Mouse (Mus musculus): ENCODE data around the gene Calml4.
A peak's percentile ranks its signal among the peaks of the same experiment; 100 is the strongest.
"Not testable (repeated sequence)": the region's sequence is repeated elsewhere in the genome, so short reads cannot be mapped to it uniquely, and the experiment has no call there.

The Calml4 gene

DNA sequence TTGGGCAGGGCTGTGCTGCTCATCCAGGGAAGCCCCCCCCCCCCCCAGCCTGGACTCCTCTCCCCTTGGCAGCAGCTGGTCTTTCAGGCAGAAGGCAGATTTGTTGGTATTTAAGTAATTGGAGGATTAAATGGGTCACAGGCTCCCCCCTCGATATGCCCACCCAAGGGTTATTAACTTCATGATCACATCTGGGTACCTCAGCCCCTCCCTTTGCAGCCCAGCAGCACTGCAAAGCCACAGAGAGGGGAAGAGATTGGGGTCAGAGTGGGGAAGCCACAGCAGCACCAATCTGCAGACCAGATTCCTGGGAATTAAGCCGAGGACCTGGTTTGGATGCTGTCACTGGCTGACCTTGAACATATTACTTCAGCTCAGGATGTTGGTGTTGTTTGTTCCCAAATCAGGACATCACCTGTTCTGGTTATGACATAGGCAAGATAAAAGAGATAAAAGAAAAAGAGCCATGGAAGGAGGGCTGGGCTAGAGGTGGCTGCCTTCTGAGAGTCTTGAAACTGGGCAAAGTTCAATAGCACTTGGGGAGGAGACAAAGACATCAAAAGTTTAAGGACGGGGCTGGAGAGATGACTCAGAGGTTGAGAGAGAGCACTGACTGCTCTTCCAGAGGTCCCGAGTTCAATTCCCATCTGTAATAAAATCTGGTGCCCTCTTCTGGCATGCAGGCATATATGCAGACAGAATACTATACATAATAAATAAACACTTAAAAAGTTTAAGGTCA lies 22.0 kb upstream of the Calml4 start:
- DNase-seq (ENCODE audit: low spot score): no peak

DNA sequence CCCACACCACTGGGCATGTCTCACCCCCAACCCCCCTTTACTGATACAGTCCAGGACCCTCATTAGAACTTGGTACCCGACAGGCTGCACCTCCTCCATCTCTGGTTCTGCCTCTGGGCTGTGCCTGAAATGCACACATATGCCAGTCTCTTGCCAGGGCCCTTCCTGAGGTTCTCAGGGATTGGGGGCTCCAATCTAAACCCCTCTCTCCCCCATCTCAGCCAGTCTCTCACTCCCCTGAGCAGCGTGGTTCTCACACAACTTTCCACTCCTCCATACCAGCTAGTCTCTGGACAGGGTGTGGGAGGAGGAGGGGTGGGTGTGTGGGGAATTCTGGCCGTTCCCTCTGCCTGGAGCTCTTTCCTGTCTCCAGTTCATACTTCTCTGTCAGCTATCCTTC lies 20.3 kb upstream of the Calml4 start:
- no peak for DNase-seq (ENCODE audit: low spot score)

DNA sequence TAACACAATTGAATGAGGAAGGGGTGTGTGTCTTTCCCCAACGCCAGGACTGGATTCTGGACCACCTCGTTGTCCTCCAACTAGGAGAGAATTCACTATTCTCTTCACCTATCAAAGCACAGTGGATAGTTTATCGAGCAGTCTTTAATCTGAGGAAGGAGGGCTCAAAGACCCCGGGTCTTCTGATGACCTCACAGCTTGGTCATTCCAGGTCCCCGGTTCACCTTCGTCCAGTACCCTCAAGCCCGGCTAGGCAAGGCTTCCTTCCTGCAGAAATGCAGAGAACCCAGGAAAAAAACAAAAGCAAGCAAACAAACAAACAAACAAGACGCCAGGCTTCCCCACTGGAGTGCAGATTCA lies 19.8 kb upstream of the Calml4 start:
- no peak for DNase-seq (ENCODE audit: low spot score)

DNA sequence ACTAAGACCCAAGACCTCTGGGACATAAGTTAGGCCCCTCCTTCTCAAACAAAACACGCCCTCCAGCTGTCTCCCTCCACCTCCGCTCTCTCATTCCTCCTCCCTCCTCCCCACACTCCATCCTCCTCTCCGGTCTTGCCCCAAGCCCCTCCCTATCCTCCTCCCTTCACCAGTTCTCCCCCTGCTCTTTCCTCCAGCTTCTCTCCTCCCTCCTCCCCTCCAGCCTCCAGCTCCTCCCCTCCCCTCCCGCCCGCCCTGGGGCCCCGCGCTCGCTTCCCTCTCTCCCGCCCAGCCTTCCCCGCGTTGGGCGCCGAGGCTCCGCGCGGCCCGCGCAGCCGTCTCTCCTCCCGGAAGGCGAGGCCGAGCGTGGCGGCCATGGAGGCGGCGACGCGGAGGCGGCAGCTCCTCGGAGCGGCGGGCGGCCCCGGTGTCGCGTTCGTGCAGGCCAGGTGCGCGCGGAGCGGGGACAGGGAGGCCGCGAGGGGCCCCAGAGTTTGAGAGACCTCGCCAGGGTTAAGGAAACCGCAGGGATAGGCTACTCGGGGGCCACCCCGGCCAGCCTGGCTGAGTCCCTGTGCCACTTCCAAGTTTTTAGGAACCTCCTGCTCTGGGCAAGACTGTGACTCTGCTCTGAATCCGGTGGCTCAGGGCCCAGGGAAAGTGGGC lies 19.2 kb upstream of the Calml4 start, which contains the start of gene Cln6:
TSS of gene Cln6 (plus strand) at position 280 of the 666 bp plus-strand sequence.
- no peak for DNase-seq (ENCODE audit: low spot score)

DNA sequence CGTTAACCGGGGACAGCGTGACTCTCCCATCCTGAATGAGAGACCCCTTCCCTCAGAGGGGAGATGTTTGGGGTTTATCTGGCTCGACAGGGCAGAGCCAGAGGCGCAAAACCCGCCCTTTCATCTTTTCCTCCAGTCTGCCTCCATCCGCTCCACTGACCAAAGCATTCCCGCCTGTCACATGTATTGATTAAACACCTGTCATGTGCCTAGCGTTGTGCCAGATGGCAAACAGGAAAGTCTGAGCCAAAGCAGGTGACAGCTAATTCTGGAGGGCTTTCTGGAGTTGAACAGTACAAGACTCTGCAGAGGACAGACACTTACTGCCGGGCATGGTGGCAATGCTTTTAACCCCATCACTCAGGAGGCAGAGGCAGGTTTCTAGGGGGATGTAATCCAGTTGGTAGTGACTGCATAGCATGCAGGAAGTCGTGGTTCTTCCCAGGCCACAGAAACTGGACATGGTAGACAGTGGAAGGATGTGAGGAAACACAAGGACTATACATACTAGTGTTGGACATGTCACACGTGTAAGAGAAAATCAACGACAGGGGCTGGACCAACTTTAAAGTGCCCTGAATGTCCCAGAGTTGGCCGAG lies 18.6 kb upstream of the Calml4 start:
- no peak for DNase-seq (ENCODE audit: low spot score)

DNA sequence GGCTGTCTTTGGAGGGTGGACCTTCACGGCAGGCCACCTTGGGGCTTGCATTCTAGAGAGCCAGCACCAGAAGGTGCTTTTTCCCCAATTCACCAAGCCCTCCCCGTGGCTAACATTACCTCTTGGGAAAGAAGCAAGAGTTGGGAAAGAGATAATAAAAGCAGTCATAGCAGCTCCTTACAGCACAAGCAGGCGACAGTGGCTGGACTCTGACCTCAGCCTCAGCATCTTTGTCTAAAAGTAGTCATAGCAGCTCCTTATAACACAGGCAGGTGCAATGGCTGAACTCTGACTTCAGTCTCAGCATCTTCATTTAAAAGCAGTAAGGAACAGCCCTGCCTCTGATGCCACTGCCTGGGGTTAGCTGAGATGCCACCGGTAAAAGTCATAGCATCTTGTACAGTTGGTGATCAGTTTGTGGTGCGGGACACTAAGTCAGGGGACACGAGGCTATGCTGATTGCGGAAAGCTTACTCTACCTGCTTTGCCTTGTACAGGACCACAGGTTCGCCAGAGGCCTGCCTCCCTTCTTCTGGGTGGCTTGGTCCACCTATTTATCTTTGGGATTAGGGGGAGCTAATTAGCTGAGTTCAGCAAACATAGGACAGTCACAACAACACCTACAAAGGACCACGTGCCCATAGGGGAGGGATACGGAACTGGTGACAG lies 14.4 kb upstream of the Calml4 start:
- DNase-seq (ENCODE audit: low spot score): no peak

DNA sequence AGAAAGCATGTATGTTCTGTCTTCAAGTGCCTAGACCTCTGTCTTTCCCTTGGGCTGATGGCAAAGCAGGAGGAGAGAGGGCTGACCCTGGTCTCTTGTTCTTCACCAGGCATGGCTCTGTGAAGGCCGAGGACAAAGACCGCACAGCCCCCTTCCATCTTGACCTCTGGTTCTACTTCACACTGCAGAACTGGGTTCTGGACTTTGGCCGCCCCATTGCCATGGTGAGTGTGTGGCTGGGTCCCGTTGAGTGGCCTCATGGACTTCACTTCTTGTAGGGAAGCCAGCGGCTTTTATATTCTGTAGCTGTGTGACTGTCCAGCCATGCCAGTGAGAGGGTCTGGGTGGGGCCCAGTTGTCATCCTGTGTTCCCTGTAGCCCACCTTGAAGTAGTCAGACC lies 13.4 kb upstream of the Calml4 start:
- DNase-seq (ENCODE audit: low spot score): no peak

DNA sequence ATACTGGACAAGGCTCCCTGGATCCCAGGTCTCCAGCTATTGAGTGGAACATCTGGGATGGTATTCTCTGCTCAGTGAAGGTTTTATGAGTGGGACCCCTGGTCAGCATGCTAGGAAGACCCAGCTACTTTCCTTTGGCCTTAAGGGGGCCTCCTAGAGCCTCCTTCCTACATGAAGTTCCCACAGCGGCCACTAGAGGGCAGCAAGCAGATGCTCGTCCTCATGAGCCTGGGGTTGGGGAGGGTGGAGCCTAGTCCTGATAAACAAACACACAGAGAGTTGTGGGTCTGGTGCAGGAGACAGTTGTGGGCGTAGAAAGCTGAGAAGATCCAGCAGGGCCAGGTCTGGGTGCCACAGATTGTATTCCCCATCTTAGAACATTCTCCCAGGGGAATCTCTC lies 10.2 kb upstream of the Calml4 start:
- DNase-seq (ENCODE audit: low spot score): peak; percentile 56

DNA sequence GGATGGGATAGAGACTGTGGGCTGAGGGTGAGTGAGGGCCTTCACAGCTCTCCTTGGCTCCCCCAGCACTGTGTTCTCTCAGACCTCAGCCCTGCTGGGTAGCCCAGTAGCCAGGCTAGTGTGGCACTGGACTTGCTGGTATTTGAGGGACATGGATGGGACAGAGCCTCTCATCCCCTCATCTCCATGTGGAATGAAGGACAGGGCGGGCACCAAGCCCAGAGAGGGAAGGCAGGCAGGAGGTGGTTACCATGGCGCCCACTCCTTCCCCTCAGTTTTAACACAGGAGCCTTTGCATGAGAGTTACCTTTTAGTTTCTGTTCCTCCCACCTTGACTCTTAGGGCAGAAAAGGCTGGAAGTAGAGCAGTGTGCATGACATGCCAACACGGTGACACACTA lies 9.2 kb upstream of the Calml4 start:
- no peak for DNase-seq (ENCODE audit: low spot score)

DNA sequence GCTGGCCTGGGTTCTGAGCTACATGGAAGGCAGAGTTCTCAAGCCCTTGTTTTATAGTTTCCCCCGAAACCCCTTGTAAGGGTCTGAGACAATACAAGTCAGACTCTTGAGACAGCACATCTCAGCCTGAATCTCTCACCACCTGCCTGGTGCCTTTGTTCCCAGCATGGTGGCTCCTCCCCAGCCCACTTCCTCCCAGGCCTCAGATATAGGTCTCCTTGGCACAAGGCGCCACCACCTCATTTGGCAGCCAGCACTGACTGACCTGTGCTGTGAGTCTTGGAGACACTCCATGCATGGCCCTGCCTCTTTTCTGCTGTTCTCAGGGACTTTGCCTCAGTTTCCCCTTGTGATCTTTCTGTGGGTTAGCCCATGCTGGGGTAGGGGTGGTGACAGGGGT lies 6.3 kb upstream of the Calml4 start:
- no peak for DNase-seq (ENCODE audit: low spot score)

DNA sequence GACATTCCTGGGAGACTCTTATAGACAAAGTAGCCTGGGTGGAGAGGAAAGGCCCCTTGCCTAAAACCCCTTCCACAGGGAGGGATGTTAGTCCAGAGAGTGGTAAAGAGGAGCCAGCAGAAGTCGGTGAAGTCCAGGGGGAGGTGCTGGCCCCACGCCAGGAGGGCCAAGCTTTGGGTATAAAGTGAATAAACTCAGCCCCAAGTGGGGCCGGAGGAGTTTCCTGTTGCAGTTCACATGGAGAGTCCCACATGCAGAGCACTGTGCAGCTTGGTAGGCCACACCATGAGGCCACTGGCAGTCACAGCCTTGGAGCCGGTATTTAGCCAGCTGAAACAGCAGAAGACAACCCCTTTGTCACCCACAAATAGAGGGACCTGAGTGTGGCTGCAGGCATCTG lies 3.4 kb upstream of the Calml4 start:
- DNase-seq (ENCODE audit: low spot score): no peak

DNA sequence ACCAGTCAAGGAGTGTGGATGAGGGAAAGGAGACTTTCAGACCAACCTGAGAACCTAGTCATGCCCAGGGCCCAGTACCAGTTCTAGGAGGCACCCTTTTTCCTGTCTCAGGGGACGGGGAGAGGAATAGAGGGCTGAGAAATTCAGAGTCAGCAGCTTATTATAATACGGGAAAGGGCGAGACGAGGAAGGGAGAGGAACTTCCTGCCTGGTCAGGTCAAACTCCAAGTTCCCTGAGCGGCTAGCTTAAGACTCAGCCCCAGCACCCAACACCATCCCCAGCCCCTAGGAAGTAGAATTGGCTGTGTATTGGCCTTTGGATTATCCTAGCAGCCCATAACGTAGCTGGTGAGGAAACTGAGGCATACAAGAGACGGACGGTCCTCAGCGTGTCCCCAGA lies 664 bp upstream of the Calml4 start:
- no peak for DNase-seq (ENCODE audit: low spot score)

DNA sequence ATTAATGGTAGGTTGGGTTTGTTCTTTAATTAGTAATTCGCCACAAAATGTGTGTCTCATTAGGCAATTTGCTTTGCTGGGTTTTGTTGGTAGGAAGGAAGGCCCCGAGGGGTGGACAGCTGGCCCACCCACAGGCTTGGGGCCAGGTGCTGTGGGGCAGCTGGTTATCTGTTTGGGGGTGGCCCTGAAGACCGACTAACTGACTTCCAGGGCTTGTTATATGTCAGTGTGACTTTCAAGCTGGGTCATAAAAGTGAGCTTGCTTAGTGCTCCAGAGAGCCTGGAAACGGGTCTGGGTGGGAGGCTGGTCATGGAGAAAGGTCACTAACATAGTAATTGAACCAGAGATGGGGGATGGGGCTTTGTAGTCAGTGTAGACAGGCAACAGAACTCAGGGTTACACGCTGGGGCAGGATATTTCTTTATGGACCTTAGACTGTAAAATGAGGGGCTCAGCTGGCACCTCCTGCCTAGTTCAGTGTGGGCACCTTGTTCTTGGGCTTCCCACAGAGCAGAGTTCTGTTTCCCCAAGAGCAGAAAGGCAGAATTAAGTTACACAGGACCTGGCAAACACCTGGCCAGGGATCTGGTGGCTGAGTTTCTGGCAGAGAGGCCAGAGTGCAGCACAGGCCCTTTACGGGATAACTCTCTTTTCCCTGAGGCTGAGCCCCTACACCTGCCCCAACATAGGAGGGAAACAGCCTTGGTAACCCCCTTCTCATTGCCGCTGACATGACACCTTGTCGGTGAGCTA lies 563 bp downstream of the Calml4 start:
- DNase-seq (ENCODE audit: low spot score): no peak

DNA sequence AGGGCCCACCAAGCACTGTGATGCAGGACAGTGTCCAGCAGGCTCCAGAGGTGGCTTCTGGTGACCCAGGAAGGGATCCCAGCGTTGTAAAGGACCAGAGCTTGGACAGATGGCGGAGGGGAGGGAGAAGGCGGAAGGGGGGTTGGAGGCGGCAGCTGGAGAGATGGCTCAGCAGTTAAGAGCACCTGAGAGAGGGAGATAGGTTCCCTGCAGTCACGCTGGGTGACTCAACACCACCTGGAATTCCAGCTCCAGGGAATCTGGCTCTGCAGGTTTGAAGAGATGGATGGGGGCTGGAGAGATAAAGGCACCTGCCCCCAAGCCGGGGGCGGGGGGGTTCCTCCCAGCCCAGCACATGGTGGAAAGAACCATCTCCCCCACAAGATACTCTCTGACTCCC lies 2.2 kb downstream of the Calml4 start:
- not testable (repeated sequence) for DNase-seq (ENCODE audit: low spot score)

DNA sequence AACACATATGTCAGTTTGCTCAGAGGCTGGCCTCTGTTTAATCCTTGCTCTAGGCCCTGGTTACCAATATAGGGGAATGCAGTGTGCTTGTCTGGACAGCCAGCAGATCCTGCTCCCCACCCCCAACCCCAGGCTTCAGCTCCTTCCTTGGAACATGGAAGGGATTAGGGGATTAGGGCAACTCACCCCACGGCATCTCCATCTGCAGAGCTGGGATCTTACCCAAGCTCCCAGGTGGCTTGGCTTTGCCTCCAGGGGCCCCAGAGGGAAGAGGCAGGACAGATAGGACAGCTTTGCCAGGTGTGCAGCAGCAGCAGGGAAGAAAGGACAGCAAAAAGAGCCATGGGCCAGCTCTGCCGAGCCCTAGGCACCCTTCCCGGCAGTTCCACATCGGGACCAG lies 3.0 kb downstream of the Calml4 start:
- DNase-seq (ENCODE audit: low spot score): no peak

DNA sequence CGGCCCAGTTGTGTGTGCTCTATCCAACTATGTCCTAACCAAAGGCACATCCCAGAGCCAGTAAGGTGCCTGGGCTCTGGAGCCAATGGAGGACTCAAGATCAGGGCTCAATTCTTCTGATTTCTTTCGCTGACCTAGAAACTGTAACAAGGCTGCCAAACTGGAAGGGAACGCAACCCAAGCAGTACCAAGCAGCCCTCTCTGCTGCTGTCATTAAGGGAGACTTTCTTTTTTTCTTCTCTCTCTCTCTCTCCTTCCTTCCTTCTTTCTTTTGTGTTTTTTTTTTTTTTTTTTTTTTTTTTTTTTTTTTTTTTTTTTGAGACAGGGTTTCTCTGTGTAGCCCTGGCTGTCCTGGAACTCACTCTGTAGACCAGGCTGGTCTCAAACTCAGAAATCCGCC lies 11.4 kb downstream of the Calml4 start:
- DNase-seq (ENCODE audit: low spot score): not testable (repeated sequence)

DNA sequence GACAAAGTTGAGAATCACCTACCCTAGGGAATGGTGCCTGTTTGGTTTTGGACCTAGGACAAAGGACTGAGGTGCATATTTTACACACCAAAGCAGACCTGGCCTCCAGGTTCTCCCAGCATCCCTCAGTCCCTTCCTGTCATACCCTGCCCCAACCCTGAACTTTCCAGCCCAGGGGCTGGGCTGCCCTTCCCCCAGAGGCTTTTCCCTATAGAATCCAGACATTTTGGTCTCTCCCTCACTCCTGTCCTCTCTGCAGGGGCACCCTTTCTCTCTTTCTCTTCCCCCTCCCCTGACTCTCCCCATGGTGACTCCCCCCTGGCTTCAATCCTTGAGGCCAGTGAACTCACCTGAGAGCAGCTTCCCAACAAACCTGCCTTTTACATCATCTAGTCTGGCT lies 12.8 kb downstream of the Calml4 start:
- DNase-seq (ENCODE audit: low spot score): no peak

DNA sequence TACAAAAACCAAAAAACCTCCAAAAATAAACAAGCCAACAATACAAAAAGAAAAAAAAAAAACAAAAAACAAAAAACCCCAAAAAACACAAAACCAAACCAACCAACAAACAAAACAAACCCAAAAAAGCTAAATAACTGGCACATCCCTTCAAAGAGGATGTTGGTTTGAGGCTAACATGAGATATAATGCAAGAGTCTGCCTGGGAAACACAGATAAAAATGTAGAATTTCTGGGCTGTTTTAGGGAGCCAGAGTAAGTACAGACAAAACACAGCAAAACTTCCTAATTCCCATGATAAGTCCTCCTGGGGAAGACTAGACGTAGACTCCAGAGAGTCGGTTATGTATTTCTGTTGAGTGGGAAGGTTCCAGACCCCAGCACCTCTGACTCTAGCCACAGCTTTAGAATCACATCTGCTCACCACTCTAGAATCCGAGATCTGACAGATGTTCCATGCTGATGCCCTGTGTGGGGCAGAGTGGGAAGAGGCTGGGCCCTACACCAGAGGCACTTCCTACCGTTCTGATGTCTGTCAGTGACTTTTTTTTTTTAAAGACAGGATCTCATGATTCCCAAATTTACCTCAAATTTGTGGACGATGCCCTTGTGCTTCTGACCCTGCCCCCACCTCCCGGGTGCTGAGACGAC lies 19.2 kb downstream of the Calml4 start:
- no peak for DNase-seq (ENCODE audit: low spot score)

DNA sequence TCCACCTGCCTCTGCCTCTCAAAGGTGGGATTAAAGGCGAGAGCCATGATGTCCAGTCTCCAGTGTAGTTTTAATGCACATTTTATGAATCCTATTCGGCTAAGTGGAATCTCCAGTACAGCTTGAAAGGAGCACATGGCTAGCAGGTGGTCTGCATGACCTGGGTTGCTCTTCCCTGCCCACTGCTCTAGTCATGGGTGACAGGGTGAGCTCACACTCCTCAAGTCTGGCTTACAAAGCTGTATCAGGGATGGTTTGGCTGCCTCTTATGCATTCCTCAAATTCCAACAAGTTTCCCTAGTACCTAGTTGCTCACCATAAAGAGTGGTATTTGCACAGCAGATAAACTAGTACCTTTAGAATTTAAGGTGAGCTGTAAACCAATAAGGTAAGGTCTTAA lies 19.9 kb downstream of the Calml4 start:
- no peak for DNase-seq (ENCODE audit: low spot score)

DNA sequence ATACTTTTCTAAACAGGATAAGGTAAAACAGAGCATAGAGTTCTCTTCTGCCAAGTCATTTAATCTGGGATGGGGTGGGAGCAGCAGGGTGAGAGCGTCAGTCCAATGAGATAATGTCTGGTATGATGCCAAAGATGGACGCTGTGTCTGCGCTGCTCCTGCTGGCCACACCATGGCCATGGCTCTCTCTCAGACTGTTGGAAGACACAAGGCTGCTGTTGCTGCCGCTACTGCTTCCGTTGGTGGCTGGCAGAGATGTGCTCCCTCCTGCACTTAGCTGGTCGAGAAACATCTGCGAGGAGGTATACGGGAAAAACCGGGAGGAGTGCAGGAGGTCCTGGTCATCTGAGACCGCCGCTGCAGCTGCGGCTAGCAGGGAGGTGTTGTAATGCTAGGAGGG lies 24.0 kb downstream of the Calml4 start:
- no peak for DNase-seq (ENCODE audit: low spot score)

DNA sequence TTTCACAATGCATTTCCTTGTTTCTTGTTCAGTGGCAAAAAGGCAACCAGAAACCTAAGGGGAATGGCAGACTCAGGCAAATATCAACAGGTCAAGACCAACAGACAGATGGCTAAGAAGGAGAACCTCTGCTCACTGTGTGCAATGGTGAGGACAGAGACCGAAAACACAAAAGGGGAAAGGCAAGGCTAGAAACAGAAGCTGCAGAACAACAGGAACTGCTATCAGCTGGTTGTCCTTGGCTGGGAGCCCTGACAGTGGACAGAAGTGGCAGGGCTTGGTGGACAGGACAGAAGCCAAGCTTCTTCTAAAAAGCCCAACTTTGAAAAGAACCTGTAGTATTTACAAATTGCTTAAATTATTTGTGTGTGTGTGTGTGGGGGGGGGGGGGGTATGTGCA lies 36.6 kb downstream of the Calml4 start:
- no peak for DNase-seq (ENCODE audit: low spot score)

DNA sequence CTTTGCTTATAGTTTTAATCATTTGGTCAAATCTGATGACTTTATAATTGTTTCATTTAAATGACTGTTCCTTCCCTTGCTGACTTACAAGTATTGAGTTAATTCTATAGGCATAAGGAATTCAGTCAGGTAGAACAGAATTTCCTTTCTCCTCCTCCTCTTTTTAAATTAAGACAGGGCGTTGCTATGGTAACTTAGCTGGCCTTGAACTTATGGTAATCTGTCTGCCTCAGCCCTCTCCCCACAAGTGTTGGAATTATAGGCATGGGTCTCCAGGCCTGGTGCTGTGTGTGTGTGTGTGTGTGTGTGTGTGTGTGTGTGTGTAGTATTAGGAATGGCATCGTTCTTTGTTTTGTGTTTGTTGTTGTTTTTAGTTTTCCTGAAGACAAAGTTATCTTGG lies 43.9 kb downstream of the Calml4 start:
- no peak for DNase-seq (ENCODE audit: low spot score)

Measured in urinary bladder, postnatal 10 days (tissue).